ENCODE assay signal across 8 mouse cellular contexts in the genomic region with DNA sequence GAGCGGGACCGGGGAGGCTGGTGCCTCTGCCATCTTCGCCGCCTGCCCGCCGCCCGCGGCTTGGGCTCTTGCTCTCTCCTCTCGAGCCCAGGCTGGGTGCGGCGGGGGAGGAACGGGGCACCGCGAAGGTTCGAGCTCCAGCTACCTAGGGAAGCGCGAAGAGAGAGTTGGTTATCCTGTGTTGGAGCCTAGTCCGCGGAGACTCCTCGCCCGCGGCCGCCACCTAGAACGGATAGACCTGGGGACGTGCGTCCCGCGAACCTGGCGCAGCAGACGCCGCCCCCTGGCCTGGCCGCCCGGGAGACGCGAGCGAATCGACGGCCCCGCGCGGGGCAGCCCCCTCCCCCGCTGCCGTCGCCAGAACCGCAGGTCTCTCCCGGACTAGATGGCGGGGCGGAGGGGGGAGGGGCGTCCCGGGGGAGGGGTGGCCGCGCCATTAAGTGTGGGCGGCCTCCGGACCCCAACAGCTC. TPM values are rescaled to one million over a fixed set of nuclear protein-coding genes. Genes with fewer than 3 reads are reported as not detected.
DNase-seq lines count a peak whose midpoint lies in the region; ATAC-seq lines count a peak whose summit lies in the region.

No protein-coding gene starts in this region.

- peaks cover 50% of the 10 kb centered on the region for H3K4me1 ChIP-seq in heart, embryonic 10.5 days
- peaks cover 48% of the 10 kb centered on the region for H3K4me1 ChIP-seq in kidney, embryonic 16.5 days (ENCODE audit: insufficient read depth, low read length)
- peaks cover 53% of the 10 kb centered on the region for H3K4me1 ChIP-seq in liver, embryonic 15.5 days (replicated peaks)
- H3K4me1 ChIP-seq in neural tube, embryonic 14.5 days (ENCODE audit: control insufficient read depth, insufficient read depth, low read length), result peaks cover 24% of the 10 kb centered on the region

- peaks cover 7% of the 10 kb centered on the region; the same call in 1 of the 2 replicates for H3K27me3 ChIP-seq in heart, embryonic 10.5 days (ENCODE audit: insufficient read depth, poor library complexity, severe bottlenecking)
- H3K27me3 ChIP-seq in kidney, embryonic 16.5 days (ENCODE audit: insufficient read depth, low read length), result no peaks in the 10 kb centered on the region
- H3K27me3 ChIP-seq in liver, embryonic 15.5 days, result no peaks in the 10 kb centered on the region
- no peaks in the 10 kb centered on the region; the same call in 1 of the 2 replicates for H3K27me3 ChIP-seq in neural tube, embryonic 14.5 days (ENCODE audit: control insufficient read depth, insufficient read depth, low read length)

- H3K36me3 ChIP-seq in heart, embryonic 10.5 days, result no peaks in the 10 kb centered on the region
- H3K36me3 ChIP-seq in kidney, embryonic 16.5 days (ENCODE audit: insufficient read depth, low read length), result no peaks in the 10 kb centered on the region
- peaks cover 42% of the 10 kb centered on the region for H3K36me3 ChIP-seq in liver, embryonic 15.5 days (replicated peaks)
- no peaks in the 10 kb centered on the region for H3K36me3 ChIP-seq in neural tube, embryonic 14.5 days (ENCODE audit: control insufficient read depth, insufficient read depth, low read length)

- WGBS in heart, embryonic 10.5 days, result under 1% methylated on average over 49 of the region's 54 CpGs
- 0% methylated on average over 33 of the region's 54 CpGs for WGBS in kidney, embryonic 16.5 days
- WGBS in liver, embryonic 15.5 days (ENCODE audit: insufficient replicate concordance), result under 1% methylated on average over 48 of the region's 54 CpGs
- WGBS in neural tube, embryonic 14.5 days, result under 1% methylated on average over 42 of the region's 54 CpGs

- DNase-seq in heart, adult 11 months, result peak; percentile 97
- no peak for DNase-seq in heart, adult 8-10 months (ENCODE audit: low spot score)
- DNase-seq in cerebellum, postnatal 25 days, result peak; percentile 76
- DNase-seq in heart, embryonic 10.5 days (ENCODE audit: low spot score), result no peak
- DNase-seq in thymus, postnatal 14 days, result peak; percentile 72

- H3K4me3 ChIP-seq in heart, embryonic 10.5 days, result peak overlapping the region; percentile 90
- H3K4me3 ChIP-seq in kidney, embryonic 16.5 days (ENCODE audit: low read length), result peak overlapping the region; percentile 92
- H3K4me3 ChIP-seq in liver, embryonic 15.5 days (replicated peaks), result peak overlapping the region; percentile 95
- peak overlapping the region; percentile 87 for H3K4me3 ChIP-seq in neural tube, embryonic 14.5 days (ENCODE audit: low read depth, low read length)

- H3K9me3 ChIP-seq in heart, embryonic 10.5 days, result no peaks in the 10 kb centered on the region
- no peaks in the 10 kb centered on the region for H3K9me3 ChIP-seq in kidney, embryonic 16.5 days (ENCODE audit: low read length)
- H3K9me3 ChIP-seq in liver, embryonic 15.5 days (replicated peaks), result no peaks in the 10 kb centered on the region
- no peaks in the 10 kb centered on the region for H3K9me3 ChIP-seq in neural tube, embryonic 14.5 days (ENCODE audit: control insufficient read depth, low read length)

- H3K4me2 ChIP-seq in kidney, embryonic 16.5 days (replicated peaks; ENCODE audit: low read depth, low read length), result peak overlapping the region; percentile 98
- peak overlapping the region; percentile 100 for H3K4me2 ChIP-seq in liver, embryonic 15.5 days
- peak overlapping the region; percentile 97 for H3K4me2 ChIP-seq in neural tube, embryonic 14.5 days (ENCODE audit: low read depth, low read length)

- peak overlapping the region; percentile 94 for H3K27ac ChIP-seq in heart, embryonic 10.5 days
- H3K27ac ChIP-seq in kidney, embryonic 16.5 days (ENCODE audit: low read length), result peak overlapping the region; percentile 100
- peak overlapping the region; percentile 96 for H3K27ac ChIP-seq in liver, embryonic 15.5 days (replicated peaks)
- H3K27ac ChIP-seq in neural tube, embryonic 14.5 days (ENCODE audit: low read depth, low read length), result peak overlapping the region; percentile 97

- no peak for ATAC-seq in kidney, embryonic 16.5 days (ENCODE audit: low FRiP score, low TSS enrichment)
- ATAC-seq in liver, embryonic 15.5 days (ENCODE audit: insufficient read depth), result no peak
- no peak for ATAC-seq in neural tube, embryonic 14.5 days (ENCODE audit: low read depth)

- H3K9ac ChIP-seq in kidney, embryonic 16.5 days (replicated peaks; ENCODE audit: low read length), result peak overlapping the region; percentile 91
- peak overlapping the region; percentile 98 for H3K9ac ChIP-seq in liver, embryonic 15.5 days
- peak overlapping the region; percentile 78 for H3K9ac ChIP-seq in neural tube, embryonic 14.5 days (replicated peaks; ENCODE audit: low read depth, low read length)

RNA-seq across cellular contexts. Expression of gene Foxo3, which starts 1.1 kb away (rescaled TPM):
- 10 to 100 TPM; 67.9 to 93.5 (median 80.4) TPM for total RNA-seq in heart, adult 8-10 months (2022)
- polyA plus RNA-seq in heart, embryonic 10.5 days (2016; fragmentation: Nextera tagmentation; extraction: Ambion mirVana), result 3.4 and 4.3 TPM in 2 replicates
- polyA plus RNA-seq in kidney, embryonic 16.5 days (2015; fragmentation: Nextera tagmentation; extraction: Ambion mirVana), result 5.9 and 6.3 TPM in 2 replicates
- 15.1 and 15.9 TPM in 2 replicates for polyA plus RNA-seq in liver, embryonic 15.5 days (2015; fragmentation: Nextera tagmentation; extraction: Ambion mirVana)
- polyA plus RNA-seq in neural tube, embryonic 14.5 days (2014; fragmentation: Nextera tagmentation; extraction: Ambion mirVana), result 6.1 and 6.6 TPM in 2 replicates

Comparison
In these comparisons a context has a peak if more than half of its experiments do, and no peak if none do; other contexts are left out.
1. DNase-seq: peak in heart, adult 11 months (single experiment), cerebellum, postnatal 25 days (2 of 2) and thymus, postnatal 14 days (single experiment); none in heart, adult 8-10 months (single experiment) and heart, embryonic 10.5 days (single experiment).
2. Peak in every context shown above with its lines, with median percentiles within 50 percentile points of each other: H3K27ac ChIP-seq, H3K4me3 ChIP-seq, H3K4me2 ChIP-seq and H3K9ac ChIP-seq.